Mouse (Mus musculus) liver, adult 2 months (tissue): ENCODE measurements around the gene Mindy1.

Source experiments
- CTCF ChIP-seq: fragments of 200-500 bp; IDR thresholded peaks from 2 replicates; pipeline ENCODE4 v1.5.1; 2011; ENCODE audit warnings: low read depth, low read length, control low read depth
- POLR2A ChIP-seq: fragments of 200-500 bp; IDR thresholded peaks from 2 replicates; pipeline ENCODE4 v1.6.1; 2011; ENCODE audit warnings: low read length, control low read depth; ENCODE audit not compliant: insufficient read depth; ENCODE audit errors: extremely low read depth

- peak; percentile 69; the same call in 1 of the 2 replicates for TF ChIP-seq POLR2A
- peak; percentile 47; the same call in 1 of the 2 replicates for TF ChIP-seq CTCF
Observed at GRCm38 (mm10) chr3:95315094-95315843, 34.1 kb downstream of the Mindy1 start.
